Mouse (Mus musculus): ENCODE results near the gene Zmpste24. TPM values are rescaled to one million over a fixed set of nuclear protein-coding genes. Genes with fewer than 3 reads are reported as not detected.
"Not testable (repeated sequence)": the region's sequence is repeated elsewhere in the genome, so short reads cannot be mapped to it uniquely, and the experiment has no call there.

Gene Zmpste24
- 10 to 100 TPM; 42.6 to 43.1 TPM for total RNA-seq (2021)
- long read RNA-seq, experiment 1, transcript Zmpste24-201 (10 exons, 3,429 nt), result major isoform, 17 of 21 reads
- long read RNA-seq, experiment 1, partial matches to known transcripts, result 0 of 21 reads
- long read RNA-seq, experiment 1, other reads (novel, unspliced or antisense), result 4 of 21 reads
- long read RNA-seq, experiment 2, transcript Zmpste24-201 (10 exons, 3,429 nt), result major isoform, 62 of 68 reads
- long read RNA-seq, experiment 2, partial matches to known transcripts, result 4 of 68 reads
- long read RNA-seq, experiment 2, other reads (novel, unspliced or antisense), result 2 of 68 reads

GRCm38 (mm10) chr4:121097650-121098378 is at the start of gene Zmpste24:
Gene Zmpste24, minus strand, starts transcription at chr4:121098241.
- DNase-seq (ENCODE audit: low spot score in 2 of 2), result peak; percentile 61 to 63

DNA sequence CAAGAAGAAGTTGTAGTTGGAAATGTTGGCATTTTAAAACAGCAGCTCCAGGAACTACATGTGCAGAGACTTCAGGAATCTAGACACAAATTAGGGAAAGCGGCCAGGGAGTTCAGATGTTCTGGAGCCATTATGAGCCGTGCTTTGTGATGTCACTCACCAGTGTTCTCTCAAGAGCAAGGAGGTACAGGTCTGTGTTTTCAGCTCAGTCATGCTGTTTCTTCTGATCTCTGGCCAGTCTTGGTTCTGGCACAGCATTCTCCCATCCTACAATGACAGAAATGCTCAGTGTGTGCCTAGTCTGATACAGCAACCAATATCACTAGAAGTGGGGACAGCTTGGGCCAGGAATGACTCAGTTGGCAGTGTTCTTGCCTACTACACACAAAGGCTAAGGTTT is 11.1 kb upstream of the Zmpste24 start, which contains the start of gene Tmco2:
TSS of gene Tmco2 (minus strand) at position 101 of the 400 bp plus-strand sequence.
- DNase-seq (ENCODE audit: low spot score in 2 of 2), result no peak

DNA sequence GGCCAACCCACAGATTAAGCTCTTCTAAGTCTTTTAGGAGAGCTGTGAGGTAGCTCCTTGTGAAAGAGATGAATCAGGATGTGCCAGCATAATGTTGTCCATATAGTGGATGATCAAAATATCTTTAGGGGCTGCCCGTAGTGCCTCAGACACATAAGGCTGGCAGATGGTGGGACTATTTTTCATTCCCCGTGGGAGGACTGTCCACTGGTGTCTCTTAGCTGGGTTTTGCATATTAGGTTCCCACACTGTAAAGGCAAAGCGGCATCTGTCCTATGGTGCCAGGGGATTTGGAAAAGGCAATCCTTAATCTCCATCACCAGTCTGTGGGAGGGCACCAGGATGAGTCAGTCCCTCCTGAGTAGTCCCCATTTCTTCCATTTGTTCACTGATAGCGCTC is 5.3 kb upstream of the Zmpste24 start:
- DNase-seq (ENCODE audit: low spot score in 2 of 2), result no peak

GRCm38 (mm10) chr4:121090211-121090610 is 7.8 kb downstream of the Zmpste24 start:
- no peak for DNase-seq (ENCODE audit: low spot score in 2 of 2)

- no peak for DNase-seq (ENCODE audit: low spot score in 2 of 2)
These were observed 9.3 kb downstream of the Zmpste24 start for GRCm38 (mm10) chr4:121088696-121089095.

GRCm38 (mm10) chr4:121084506-121084905 is 13.5 kb downstream of the Zmpste24 start:
- no peak for DNase-seq (ENCODE audit: low spot score in 2 of 2)

DNA sequence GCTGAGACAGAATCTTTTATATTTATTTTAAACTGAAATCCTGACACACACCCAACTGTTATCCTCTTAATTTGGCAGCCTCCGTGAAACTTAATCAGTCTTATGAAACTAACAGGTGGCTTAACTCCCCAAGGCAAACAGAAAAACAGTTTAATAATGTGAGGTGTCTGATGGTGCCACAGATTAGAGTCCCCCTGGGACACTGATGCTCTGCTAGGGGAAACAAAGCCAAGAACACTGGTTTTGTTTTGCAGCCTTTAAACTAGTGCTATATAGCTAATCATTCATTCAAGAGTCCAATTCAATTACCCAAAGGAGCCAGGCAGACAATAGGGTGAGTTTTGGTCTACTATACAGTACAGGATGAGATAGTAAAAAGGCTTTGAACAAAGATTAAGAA is 17.6 kb downstream of the Zmpste24 start:
- no peak for DNase-seq (ENCODE audit: low spot score in 2 of 2)

- DNase-seq (ENCODE audit: low spot score in 2 of 2), result no peak
These were observed 20.0 kb downstream of the Zmpste24 start for GRCm38 (mm10) chr4:121077915-121078646.

DNA sequence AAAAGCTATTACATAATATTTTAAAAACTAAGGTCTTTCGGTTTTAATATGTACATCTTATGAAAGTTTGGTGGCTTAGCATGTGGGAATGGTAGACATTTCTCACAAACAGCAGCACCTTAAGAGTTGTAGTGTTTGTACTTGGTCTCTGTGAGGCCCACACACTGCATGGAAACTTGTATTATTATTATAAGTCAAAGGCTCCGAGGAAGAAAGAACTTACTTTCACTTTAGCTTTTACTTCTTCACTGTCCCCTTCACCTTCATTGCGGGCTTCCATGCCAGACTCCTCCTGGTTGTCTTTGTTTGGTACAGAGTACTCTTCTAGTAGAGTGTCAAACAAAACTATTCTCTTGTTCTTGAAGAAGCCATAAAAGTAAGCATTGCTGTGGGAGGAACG is 23.8 kb downstream of the Zmpste24 start:
- DNase-seq (ENCODE audit: low spot score in 2 of 2), result no peak

DNA sequence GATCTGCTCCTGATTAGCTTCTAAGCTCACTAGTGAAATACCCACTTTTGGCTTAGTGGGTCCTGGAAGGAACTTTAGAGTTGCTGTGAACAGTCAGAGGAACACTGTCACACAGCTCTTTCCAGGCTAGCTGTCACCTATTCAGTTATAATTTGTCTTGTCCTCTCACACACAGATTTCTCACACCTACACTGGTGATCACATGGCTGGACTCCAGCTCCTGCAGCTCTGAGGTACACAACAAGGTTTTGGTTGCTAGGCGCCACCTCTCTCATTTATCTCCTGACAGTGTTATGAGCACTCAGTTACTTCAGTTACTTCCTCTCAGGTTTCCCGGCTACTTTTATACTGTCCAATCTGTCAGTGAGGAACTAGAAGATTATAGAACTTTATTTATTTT is 32.7 kb downstream of the Zmpste24 start:
- no peak for DNase-seq (ENCODE audit: low spot score in 2 of 2)

- not testable (repeated sequence) for DNase-seq (ENCODE audit: low spot score in 2 of 2)
These were observed 38.8 kb downstream of the Zmpste24 start for GRCm38 (mm10) chr4:121059218-121059617.

GRCm38 (mm10) chr4:121057032-121057431 is 41.0 kb downstream of the Zmpste24 start:
- DNase-seq (ENCODE audit: low spot score in 2 of 2), result no peak

DNA sequence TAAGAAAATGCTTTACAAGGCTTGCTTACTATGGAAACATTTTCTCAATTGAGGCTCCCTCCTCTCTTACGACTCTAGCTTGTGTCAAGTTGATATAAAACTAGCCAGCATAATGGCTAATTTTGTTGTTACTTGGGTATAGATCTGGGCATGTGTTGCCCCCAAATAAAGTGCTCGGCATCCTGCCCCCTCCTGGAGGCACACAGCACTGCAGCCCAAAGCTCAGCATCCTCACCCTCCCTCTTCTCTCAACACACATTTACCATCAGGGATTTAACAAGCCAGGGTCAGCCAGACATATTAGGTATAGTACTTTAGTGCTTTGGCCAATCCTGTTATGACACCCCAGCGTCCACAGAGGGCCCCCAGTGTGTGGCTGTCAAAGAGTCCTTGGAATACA is 41.7 kb downstream of the Zmpste24 start:
- DNase-seq (ENCODE audit: low spot score in 2 of 2), result no peak

DNA sequence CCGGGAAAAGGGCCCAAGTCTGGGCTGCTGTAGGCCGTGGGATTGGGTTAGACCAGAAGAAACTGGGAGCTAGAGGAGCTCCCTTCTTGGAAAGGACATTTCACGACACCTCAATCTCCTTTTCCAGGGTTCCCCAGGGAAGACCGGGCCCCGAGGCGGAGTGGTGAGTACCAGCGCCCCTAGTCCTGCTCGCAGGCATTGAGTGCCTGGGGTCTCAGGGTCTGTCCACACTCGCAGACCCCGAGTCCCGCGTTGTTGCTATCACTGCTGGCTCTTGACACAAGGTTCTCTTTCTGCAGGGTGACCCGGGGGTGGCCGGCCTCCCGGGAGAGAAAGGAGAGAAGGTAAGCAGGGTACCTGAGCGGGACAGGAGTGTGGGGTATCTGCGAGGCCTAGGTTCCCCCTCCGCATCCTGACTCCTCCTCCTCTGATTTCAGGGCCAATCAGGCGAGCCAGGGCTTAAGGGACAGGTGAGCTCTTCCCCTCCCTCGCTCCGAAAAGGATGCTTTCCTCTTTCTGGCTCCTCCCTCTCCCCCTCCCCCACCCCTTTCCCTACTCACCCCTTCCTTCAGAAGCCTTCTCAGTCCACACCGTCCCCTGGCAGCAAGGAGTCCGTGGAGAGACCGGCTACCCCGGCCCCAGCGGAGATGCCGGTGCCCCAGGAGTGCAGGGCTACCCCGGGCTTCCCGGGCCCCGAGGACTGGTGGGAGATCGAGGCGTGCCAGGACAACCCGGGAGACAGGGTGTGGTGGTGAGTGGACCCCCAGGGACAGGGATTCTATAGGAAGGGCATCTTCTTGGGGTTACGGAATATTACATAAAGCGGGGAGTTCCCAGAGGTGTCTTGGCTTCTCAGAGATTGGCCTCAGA is 45.4 kb downstream of the Zmpste24 start:
- no peak for DNase-seq (ENCODE audit: low spot score in 2 of 2)

DNA sequence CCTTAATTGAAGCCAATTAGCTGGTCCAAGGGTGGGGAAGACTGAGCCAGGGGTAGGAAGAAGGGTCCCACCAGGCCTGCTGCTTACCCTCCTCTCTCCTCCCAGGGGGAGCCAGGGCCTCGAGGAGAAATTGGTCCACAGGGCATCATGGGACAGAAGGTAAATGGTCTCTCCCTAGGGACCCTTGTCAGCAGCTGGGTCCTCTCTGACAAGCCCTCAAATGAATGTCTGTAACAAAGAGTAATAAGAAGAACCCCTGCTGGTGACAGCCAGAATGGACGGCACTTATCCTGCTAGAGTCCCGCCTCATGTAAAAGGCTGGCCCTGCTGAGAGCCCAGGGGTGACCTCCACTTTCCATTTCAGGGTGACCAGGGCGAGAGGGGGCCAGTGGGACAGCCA is 46.2 kb downstream of the Zmpste24 start:
- DNase-seq (ENCODE audit: low spot score in 2 of 2), result no peak

- DNase-seq (ENCODE audit: low spot score in 2 of 2), result no peak
These were observed 55.1 kb downstream of the Zmpste24 start for GRCm38 (mm10) chr4:121042946-121043345.

GRCm38 (mm10) chr4:121042472-121042871 is 55.6 kb downstream of the Zmpste24 start:
- no peak for DNase-seq (ENCODE audit: low spot score in 2 of 2)

DNA sequence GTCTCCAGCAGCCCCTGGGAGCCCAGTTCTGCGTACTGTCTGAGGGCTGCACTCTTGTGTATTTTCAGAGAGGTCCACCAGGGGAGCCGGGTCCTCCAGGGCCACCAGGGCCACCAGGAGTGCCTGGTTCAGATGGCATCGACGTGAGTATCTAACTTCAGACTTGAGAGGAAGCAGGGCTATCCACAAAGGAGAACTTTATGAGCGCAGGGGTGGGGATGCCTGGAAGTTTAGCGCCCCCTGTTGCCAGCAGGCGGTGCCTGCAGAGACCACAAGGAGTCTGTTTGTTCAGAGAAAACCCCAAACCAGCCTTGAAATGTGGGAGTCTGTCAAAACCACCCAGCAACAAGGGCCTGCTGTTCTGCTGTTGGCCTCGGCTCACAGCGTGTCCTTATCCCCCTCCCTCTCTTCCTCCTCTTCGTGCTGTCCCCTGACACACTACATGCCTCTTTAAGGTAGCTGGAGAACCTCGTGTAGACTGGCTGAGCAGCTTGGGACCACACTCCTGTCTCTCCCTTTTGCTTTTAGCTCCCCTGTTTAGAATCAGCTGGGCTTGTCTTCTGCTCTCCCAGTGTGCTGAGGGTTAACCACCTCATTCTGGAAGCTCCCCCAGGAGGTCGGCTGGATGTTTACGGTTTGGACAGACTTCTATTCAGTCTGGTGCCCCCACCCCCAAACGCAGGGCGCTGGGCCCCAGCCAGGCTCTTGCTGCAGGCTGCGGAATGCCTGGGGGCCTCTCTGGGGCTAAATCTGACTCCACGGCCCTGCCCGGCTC is 57.0 kb downstream of the Zmpste24 start:
- DNase-seq (ENCODE audit: low spot score in 2 of 2), result peak in 1 of 2 experiments; percentile 30

- DNase-seq (ENCODE audit: low spot score in 2 of 2), result no peak
These were observed 57.7 kb downstream of the Zmpste24 start for GRCm38 (mm10) chr4:121040323-121040722.

All from adrenal gland, postnatal 4 days (tissue).